Mouse (Mus musculus): ENCODE measurements around the gene Rrn3. TPM values are rescaled to one million over a fixed set of nuclear protein-coding genes. Genes with fewer than 3 reads are reported as not detected.

The Rrn3 gene
- polyA plus RNA-seq, 3 experiments from 2014 or later: 47.8 to 54.8 (median 48.1) TPM

Other genes with a start within 250 kb of the Rrn3 start
- gene Parn, start 112.5 kb upstream of the Rrn3 start, polyA plus RNA-seq (2017; shearing (Covaris generic)): 10 to 100 TPM; 26.6 to 38.2 (median 37.3) TPM
- gene Bfar, start 108.8 kb upstream of the Rrn3 start, polyA plus RNA-seq (2017; shearing (Covaris generic)): 10 to 100 TPM; 43.7 to 64.9 (median 51.1) TPM
- 1 to 10 TPM; 7.5 to 9.0 (median 8.4) TPM for gene 3110001I22Rik, start 108.8 kb upstream of the Rrn3 start, polyA plus RNA-seq (2017; shearing (Covaris generic))
- under 1 TPM in 1 of 3 experiments, not detected in 2; 0.38 TPM for gene Pla2g10, start 49.7 kb upstream of the Rrn3 start, polyA plus RNA-seq (2017; shearing (Covaris generic))
- gene Ntan1, start 38.1 kb downstream of the Rrn3 start, polyA plus RNA-seq (2017; shearing (Covaris generic)): 100 to 1,000 TPM; 146 to 175 (median 156) TPM
- 10 to 100 TPM; 22.2 to 29.9 (median 23.3) TPM for gene Pdxdc1, start 122.4 kb downstream of the Rrn3 start, polyA plus RNA-seq (2017; shearing (Covaris generic))
- gene Mpv17l, start 122.5 kb downstream of the Rrn3 start, polyA plus RNA-seq (2017; shearing (Covaris generic)): under 1 TPM; 0.35 to 0.78 (median 0.58) TPM
- gene 2900011O08Rik, start 205.9 kb downstream of the Rrn3 start, polyA plus RNA-seq (2017; shearing (Covaris generic)): 1 to 10 TPM in 1 of 3 experiments, under 1 TPM in 1, not detected in 1; 0.23 to 1.2 TPM
- under 1 TPM in 1 of 3 experiments, not detected in 2; 0.19 TPM for gene Ifitm7, start 206.2 kb downstream of the Rrn3 start, polyA plus RNA-seq (2017; shearing (Covaris generic))